Comparison of ENCODE assay signal across 10 mouse cellular contexts in genomic region chr15:101076071-101077000, GRCm38 (mm10). TPM values are rescaled to one million over a fixed set of nuclear protein-coding genes. Genes with fewer than 3 reads are reported as not detected.
A peak's percentile ranks its signal among the peaks of the same experiment; 100 is the strongest.
DNase-seq lines count a peak whose midpoint lies in the region; ATAC-seq lines count a peak whose summit lies in the region.
"Had no signal": no experiment of that assay in that cellular context is flagged by ENCODE, and none has a peak within 500 bp of the region (broad histone marks: within the 10 kb centered on the region; RNA-seq: fewer than 3 reads in every experiment).

No protein-coding gene starts in this region.

- peak overlapping the region; percentile 76 for H3K4me3 ChIP-seq in heart, embryonic 13.5 days
- peak overlapping the region; percentile 90 for H3K4me3 ChIP-seq in forebrain, embryonic 10.5 days
- peak overlapping the region; percentile 81 for H3K4me3 ChIP-seq in kidney, embryonic 16.5 days (ENCODE audit: low read length)
- H3K4me3 ChIP-seq in neural tube, embryonic 11.5 days (ENCODE audit: low read depth, low read length): peak overlapping the region; percentile 66

- no peak overlapping the region for H3K27ac ChIP-seq in heart, embryonic 13.5 days (replicated peaks)
- peak overlapping the region; percentile 99 for H3K27ac ChIP-seq in forebrain, embryonic 10.5 days
- H3K27ac ChIP-seq in kidney, embryonic 16.5 days (ENCODE audit: low read length): peak overlapping the region; percentile 97
- peak overlapping the region; percentile 99 for H3K27ac ChIP-seq in neural tube, embryonic 11.5 days (ENCODE audit: low read depth, low read length)

- WGBS in heart, embryonic 13.5 days: 12% methylated on average over 26 of the region's 26 CpGs
- WGBS in forebrain, embryonic 10.5 days: 1% methylated on average over 26 of the region's 26 CpGs
- WGBS in kidney, embryonic 16.5 days: 6% methylated on average over 25 of the region's 26 CpGs
- WGBS in neural tube, embryonic 11.5 days: 1% methylated on average over 24 of the region's 26 CpGs

- peaks cover 57% of the 10 kb centered on the region for H3K4me1 ChIP-seq in heart, embryonic 13.5 days
- H3K4me1 ChIP-seq in forebrain, embryonic 10.5 days: peaks cover 99% of the 10 kb centered on the region
- H3K4me1 ChIP-seq in kidney, embryonic 16.5 days (ENCODE audit: insufficient read depth, low read length): peaks cover 78% of the 10 kb centered on the region
- peaks cover 40% of the 10 kb centered on the region for H3K4me1 ChIP-seq in neural tube, embryonic 11.5 days (ENCODE audit: control insufficient read depth, insufficient read depth, low read length)

- H3K9me3 ChIP-seq in heart, embryonic 13.5 days: no peaks in the 10 kb centered on the region
- H3K9me3 ChIP-seq in forebrain, embryonic 10.5 days: no peaks in the 10 kb centered on the region
- no peaks in the 10 kb centered on the region for H3K9me3 ChIP-seq in kidney, embryonic 16.5 days (ENCODE audit: low read length)
- H3K9me3 ChIP-seq in neural tube, embryonic 11.5 days (ENCODE audit: control insufficient read depth, low read length): no peaks in the 10 kb centered on the region

- DNase-seq in heart, adult 18-20 months: no peak
- peak; percentile 60 for DNase-seq in forebrain, embryonic 10.5 days (ENCODE audit: extremely low spot score, low spot score)
- DNase-seq in neural tube, embryonic 11.5 days (ENCODE audit: low spot score): peak; percentile 65
- no peak for DNase-seq in layer of hippocampus, postnatal 25 days (ENCODE audit: extremely low spot score in 1 of 2, low spot score in 1 of 2)
- no peak for DNase-seq in thymus, postnatal 25 days
- no peak for DNase-seq in right cerebral cortex, postnatal 25 days

- H3K9ac ChIP-seq in heart, embryonic 13.5 days: peak overlapping the region; percentile 91
- H3K9ac ChIP-seq in kidney, embryonic 16.5 days (replicated peaks; ENCODE audit: low read length): peak overlapping the region; percentile 96
- peak overlapping the region; percentile 67 for H3K9ac ChIP-seq in neural tube, embryonic 11.5 days (ENCODE audit: low read length)

- no peaks in the 10 kb centered on the region for H3K36me3 ChIP-seq in heart, embryonic 13.5 days
- H3K36me3 ChIP-seq in forebrain, embryonic 10.5 days (replicated peaks): peaks cover 22% of the 10 kb centered on the region
- no peaks in the 10 kb centered on the region for H3K36me3 ChIP-seq in kidney, embryonic 16.5 days (ENCODE audit: insufficient read depth, low read length)
- no peaks in the 10 kb centered on the region; the same call in 1 of the 2 replicates for H3K36me3 ChIP-seq in neural tube, embryonic 11.5 days (ENCODE audit: control insufficient read depth, insufficient read depth, low read length)

- peaks cover 46% of the 10 kb centered on the region for H3K27me3 ChIP-seq in heart, embryonic 13.5 days (replicated peaks)
- H3K27me3 ChIP-seq in forebrain, embryonic 10.5 days (ENCODE audit: poor library complexity, severe bottlenecking): peaks cover 21% of the 10 kb centered on the region
- H3K27me3 ChIP-seq in kidney, embryonic 16.5 days (ENCODE audit: insufficient read depth, low read length): no peaks in the 10 kb centered on the region
- H3K27me3 ChIP-seq in neural tube, embryonic 11.5 days (ENCODE audit: control insufficient read depth, insufficient read depth, low read length): no peaks in the 10 kb centered on the region

- ATAC-seq in heart, embryonic 13.5 days (ENCODE audit: extremely low read depth, insufficient number of reproducible peaks, low FRiP score, low TSS enrichment): no peak
- ATAC-seq in kidney, embryonic 16.5 days (ENCODE audit: low FRiP score, low TSS enrichment): no peak
- peak; percentile 75 for ATAC-seq in neural tube, embryonic 11.5 days (ENCODE audit: insufficient read depth, low FRiP score, low TSS enrichment)

- peak overlapping the region; percentile 85 for H3K4me2 ChIP-seq in heart, embryonic 13.5 days
- peak overlapping the region; percentile 80 for H3K4me2 ChIP-seq in kidney, embryonic 16.5 days (replicated peaks; ENCODE audit: low read depth, low read length)
- peak overlapping the region; percentile 81 for H3K4me2 ChIP-seq in neural tube, embryonic 11.5 days (ENCODE audit: low read depth)

RNA-seq across cellular contexts. Expression of gene Fignl2, which starts 2.0 kb away (rescaled TPM):
- 0.08 and 0.09 TPM in 2 replicates for polyA plus RNA-seq in heart, embryonic 13.5 days (2015; fragmentation: Nextera tagmentation; extraction: Ambion mirVana)
- total RNA-seq in heart, adult 18-20 months (2021): 1 to 10 TPM; 1.1 to 1.2 TPM
- 0.80 and 0.82 TPM in 2 replicates for polyA plus RNA-seq in forebrain, embryonic 10.5 days (2016; fragmentation: Nextera tagmentation; extraction: Ambion mirVana)
- polyA plus RNA-seq in kidney, embryonic 16.5 days (2015; fragmentation: Nextera tagmentation; extraction: Ambion mirVana): 0.26 and 0.35 TPM in 2 replicates
- polyA plus RNA-seq in neural tube, embryonic 11.5 days (2014; fragmentation: Nextera tagmentation; extraction: Ambion mirVana): 1.6 and 1.7 TPM in 2 replicates
- 1 to 10 TPM; 1.5 TPM for total RNA-seq in layer of hippocampus, postnatal 25 days (2021)
- total RNA-seq: CH12.LX had no signal

RNA-seq across cellular contexts. Expression of gene Gm47841, which starts 29.1 kb away (rescaled TPM):
- not detected in 2 replicates for polyA plus RNA-seq in heart, embryonic 13.5 days (2015; fragmentation: Nextera tagmentation; extraction: Ambion mirVana)
- total RNA-seq in heart, adult 18-20 months (2021): not detected
- not detected in 2 replicates for polyA plus RNA-seq in forebrain, embryonic 10.5 days (2016; fragmentation: Nextera tagmentation; extraction: Ambion mirVana)
- not detected in 2 replicates for polyA plus RNA-seq in kidney, embryonic 16.5 days (2015; fragmentation: Nextera tagmentation; extraction: Ambion mirVana)
- not detected in 2 replicates for polyA plus RNA-seq in neural tube, embryonic 11.5 days (2014; fragmentation: Nextera tagmentation; extraction: Ambion mirVana)
- total RNA-seq in layer of hippocampus, postnatal 25 days (2021): not detected
- total RNA-seq: CH12.LX had no signal
- polyA plus RNA-seq: cortical plate, adult 2 months had no signal

RNA-seq across cellular contexts. Expression of gene Ankrd33, which starts 39.2 kb away (rescaled TPM):
- polyA plus RNA-seq in heart, embryonic 13.5 days (2015; fragmentation: Nextera tagmentation; extraction: Ambion mirVana): not detected in 2 replicates
- not detected for total RNA-seq in heart, adult 18-20 months (2021)
- polyA plus RNA-seq in forebrain, embryonic 10.5 days (2016; fragmentation: Nextera tagmentation; extraction: Ambion mirVana): not detected in 2 replicates
- not detected in 2 replicates for polyA plus RNA-seq in kidney, embryonic 16.5 days (2015; fragmentation: Nextera tagmentation; extraction: Ambion mirVana)
- not detected in 2 replicates for polyA plus RNA-seq in neural tube, embryonic 11.5 days (2014; fragmentation: Nextera tagmentation; extraction: Ambion mirVana)
- total RNA-seq in layer of hippocampus, postnatal 25 days (2021): not detected
- total RNA-seq: CH12.LX had no signal
- polyA plus RNA-seq: cortical plate, adult 2 months had no signal

RNA-seq across cellular contexts. Expression of gene Acvrl1, which starts 52.0 kb away (rescaled TPM):
- polyA plus RNA-seq in heart, embryonic 13.5 days (2015; fragmentation: Nextera tagmentation; extraction: Ambion mirVana): 7.0 and 7.4 TPM in 2 replicates
- 10 to 100 TPM; 26.5 to 27.9 TPM for total RNA-seq in heart, adult 18-20 months (2021)
- polyA plus RNA-seq in forebrain, embryonic 10.5 days (2016; fragmentation: Nextera tagmentation; extraction: Ambion mirVana): 8.0 and 8.1 TPM in 2 replicates
- polyA plus RNA-seq in kidney, embryonic 16.5 days (2015; fragmentation: Nextera tagmentation; extraction: Ambion mirVana): 20.6 and 24.4 TPM in 2 replicates
- 5.1 and 5.2 TPM in 2 replicates for polyA plus RNA-seq in neural tube, embryonic 11.5 days (2014; fragmentation: Nextera tagmentation; extraction: Ambion mirVana)
- 10 to 100 TPM in 1 of 2 experiments, 1 to 10 TPM in 1; 8.6 to 10.5 TPM for total RNA-seq in layer of hippocampus, postnatal 25 days (2021)

Comparison
In these comparisons a context has a peak if more than half of its experiments do, and no peak if none do; other contexts are left out.
1. DNase-seq: peak in forebrain, embryonic 10.5 days (single experiment) and neural tube, embryonic 11.5 days (single experiment); none in heart, adult 18-20 months (0 of 2), layer of hippocampus, postnatal 25 days (0 of 2), thymus, postnatal 25 days (single experiment) and right cerebral cortex, postnatal 25 days (single experiment).
2. Peak in every context shown above with its lines, with median percentiles within 50 percentile points of each other: H3K4me2 ChIP-seq, H3K4me3 ChIP-seq and H3K9ac ChIP-seq.